In the genomic region with DNA sequence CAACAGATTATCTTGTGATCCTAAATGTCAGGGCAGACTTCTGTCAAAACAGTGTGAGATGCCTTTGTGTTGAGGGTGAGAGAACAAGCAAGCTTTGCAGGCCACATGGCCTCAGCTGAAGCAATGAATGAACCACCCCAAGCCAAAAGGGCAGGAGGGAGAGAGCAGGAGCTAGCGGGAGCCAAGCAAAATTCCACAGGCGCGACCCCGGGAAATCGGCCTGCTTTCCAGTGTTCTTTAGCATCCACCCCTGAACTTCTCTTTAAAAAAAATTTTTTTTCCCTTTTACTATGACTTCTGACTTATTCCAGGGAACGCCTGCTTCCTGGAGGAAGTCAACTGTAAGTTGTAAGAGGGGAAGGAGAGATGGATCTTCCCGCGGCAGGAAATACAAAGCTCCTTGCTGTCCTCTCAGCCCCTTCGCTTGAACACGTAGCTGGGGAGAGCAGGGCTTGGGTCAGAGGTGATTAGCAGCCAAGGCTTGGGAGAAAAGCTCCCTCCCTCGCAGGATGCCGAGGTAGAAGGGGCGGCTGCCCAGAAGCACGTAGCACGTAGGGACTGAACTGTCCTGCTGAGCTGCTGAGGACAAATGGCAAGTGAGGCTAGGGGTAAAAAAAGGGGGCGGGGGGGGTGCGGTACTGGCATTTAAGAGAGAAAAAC, we compare ENCODE assay signal across 9 mouse cellular contexts. TPM values are rescaled to one million over a fixed set of nuclear protein-coding genes. Genes with fewer than 3 reads are reported as not detected.
DNase-seq lines count a peak whose midpoint lies in the region; ATAC-seq and TF ChIP-seq lines count a peak whose summit lies in the region.
"Had no signal": no experiment of that assay in that cellular context is flagged by ENCODE, and none has a peak within 500 bp of the region (broad histone marks: within the 10 kb centered on the region; RNA-seq: fewer than 3 reads in every experiment).

No protein-coding gene starts in this region.

- H3K27me3 ChIP-seq in hindbrain, embryonic 11.5 days (ENCODE audit: control insufficient read depth, insufficient read depth, low read length), result no peaks in the 10 kb centered on the region
- H3K27me3 ChIP-seq in hindbrain, postnatal 0 days (ENCODE audit: insufficient read depth, low read length), result no peaks in the 10 kb centered on the region
- no peaks in the 10 kb centered on the region; the same call in 1 of the 2 replicates for H3K27me3 ChIP-seq in hindbrain, embryonic 16.5 days (replicated peaks; ENCODE audit: control insufficient read depth, insufficient read depth, low read length)
- H3K27me3 ChIP-seq in limb, embryonic 15.5 days, result no peaks in the 10 kb centered on the region

- no peaks in the 10 kb centered on the region for H3K4me1 ChIP-seq in hindbrain, embryonic 11.5 days (replicated peaks; ENCODE audit: control insufficient read depth, insufficient read depth, low read length)
- H3K4me1 ChIP-seq in hindbrain, postnatal 0 days (ENCODE audit: insufficient read depth, low read length), result no peaks in the 10 kb centered on the region
- H3K4me1 ChIP-seq in hindbrain, embryonic 16.5 days (ENCODE audit: control insufficient read depth, insufficient read depth, low read depth, low read length), result no peaks in the 10 kb centered on the region; the same call in 1 of the 2 replicates
- peaks cover 7% of the 10 kb centered on the region; the same call in 1 of the 2 replicates for H3K4me1 ChIP-seq in limb, embryonic 15.5 days

- no peak overlapping the region for H3K27ac ChIP-seq in hindbrain, embryonic 11.5 days (ENCODE audit: low read depth, low read length)
- no peak overlapping the region for H3K27ac ChIP-seq in hindbrain, postnatal 0 days
- H3K27ac ChIP-seq in hindbrain, embryonic 16.5 days (ENCODE audit: low read depth, low read length), result no peak overlapping the region
- no peak overlapping the region for H3K27ac ChIP-seq in limb, embryonic 15.5 days

- H3K9me3 ChIP-seq in hindbrain, embryonic 11.5 days (ENCODE audit: control insufficient read depth, low read length), result no peaks in the 10 kb centered on the region
- H3K9me3 ChIP-seq in hindbrain, postnatal 0 days (ENCODE audit: low read length), result no peaks in the 10 kb centered on the region
- no peaks in the 10 kb centered on the region for H3K9me3 ChIP-seq in hindbrain, embryonic 16.5 days (ENCODE audit: control insufficient read depth, low read length)
- no peaks in the 10 kb centered on the region for H3K9me3 ChIP-seq in limb, embryonic 15.5 days

- H3K36me3 ChIP-seq in hindbrain, embryonic 11.5 days (ENCODE audit: control insufficient read depth, insufficient read depth, low read length), result no peaks in the 10 kb centered on the region
- no peaks in the 10 kb centered on the region for H3K36me3 ChIP-seq in hindbrain, postnatal 0 days (ENCODE audit: insufficient read depth, low read length)
- H3K36me3 ChIP-seq in hindbrain, embryonic 16.5 days (ENCODE audit: control insufficient read depth, insufficient read depth, low read length), result no peaks in the 10 kb centered on the region
- no peaks in the 10 kb centered on the region for H3K36me3 ChIP-seq in limb, embryonic 15.5 days

- DNase-seq in hindbrain, embryonic 11.5 days (ENCODE audit: low spot score), result peak; percentile 39
- DNase-seq in hindbrain, postnatal 0 days (ENCODE audit: low spot score), result no peak
- DNase-seq in embryo, embryonic 11 days, result peak; percentile 59
- DNase-seq in thymus, postnatal 14 days, result no peak
- DNase-seq in gastrocnemius, postnatal 36 days, result no peak
- DNase-seq: gastrocnemius, postnatal 10 days; lung, postnatal 10 days had no signal

- intact Hi-C loops in gastrocnemius, postnatal 36 days (cut with DNase I), result loop anchor here (10.0 kb wide), 1 partner anchor 120 kb away; no protein-coding TSS in a partner anchor

- no peak overlapping the region for H3K9ac ChIP-seq in hindbrain, embryonic 11.5 days (ENCODE audit: low read depth, low read length)
- H3K9ac ChIP-seq in hindbrain, postnatal 0 days (replicated peaks; ENCODE audit: low read length), result no peak overlapping the region
- no peak overlapping the region for H3K9ac ChIP-seq in hindbrain, embryonic 16.5 days (ENCODE audit: low read depth, low read length)
- no peak overlapping the region for H3K9ac ChIP-seq in limb, embryonic 15.5 days

- H3K4me2 ChIP-seq in hindbrain, embryonic 11.5 days (replicated peaks; ENCODE audit: low read depth, low read length), result peak overlapping the region; percentile 7; the same call in 1 of the 2 replicates
- H3K4me2 ChIP-seq in hindbrain, postnatal 0 days (ENCODE audit: low read depth, low read length), result no peak overlapping the region
- H3K4me2 ChIP-seq in hindbrain, embryonic 16.5 days (ENCODE audit: low read length), result peak overlapping the region; percentile 32
- H3K4me2 ChIP-seq in limb, embryonic 15.5 days, result peak overlapping the region; percentile 20

- TF ChIP-seq CTCF in hindbrain, postnatal 0 days (IDR thresholded peaks at IDR 0.05; ENCODE audit: low read depth), result no peak

- WGBS in hindbrain, embryonic 11.5 days, result 7% methylated on average over 17 of the region's 17 CpGs
- 13% methylated on average over 17 of the region's 17 CpGs for WGBS in hindbrain, postnatal 0 days
- WGBS in hindbrain, embryonic 16.5 days, result 9% methylated on average over 17 of the region's 17 CpGs
- 8% methylated on average over 17 of the region's 17 CpGs for WGBS in limb, embryonic 15.5 days

- H3K4me3 ChIP-seq in hindbrain, embryonic 11.5 days (ENCODE audit: low read depth, low read length), result no peak overlapping the region
- H3K4me3 ChIP-seq in hindbrain, postnatal 0 days (ENCODE audit: low read length), result no peak overlapping the region
- H3K4me3 ChIP-seq in hindbrain, embryonic 16.5 days (ENCODE audit: low read length), result no peak overlapping the region
- no peak overlapping the region for H3K4me3 ChIP-seq in limb, embryonic 15.5 days

- ATAC-seq in hindbrain, embryonic 11.5 days (ENCODE audit: low FRiP score), result no peak
- no peak for ATAC-seq in hindbrain, postnatal 0 days
- no peak for ATAC-seq in hindbrain, embryonic 16.5 days
- ATAC-seq in limb, embryonic 15.5 days (ENCODE audit: insufficient number of reproducible peaks, low FRiP score, low TSS enrichment, low read depth), result no peak

RNA-seq across cellular contexts. Expression of a gene that starts 25.3 kb away (rescaled TPM):
- polyA plus RNA-seq in hindbrain, embryonic 11.5 days (2014; fragmentation: Nextera tagmentation; extraction: Ambion mirVana), result 542 and 546 TPM in 2 replicates
- total RNA-seq in hindbrain, postnatal 0 days (2014; rRNA removed), result 74.2 and 124 TPM in 2 replicates
- 526 and 544 TPM in 2 replicates for polyA plus RNA-seq in hindbrain, postnatal 0 days (2015; fragmentation: Nextera tagmentation; extraction: Ambion mirVana)
- 482 and 537 TPM in 2 replicates for polyA plus RNA-seq in hindbrain, embryonic 16.5 days (2015; fragmentation: Nextera tagmentation; extraction: Ambion mirVana)
- polyA plus RNA-seq in limb, embryonic 15.5 days (2015; fragmentation: Nextera tagmentation; extraction: Ambion mirVana), result 411 and 464 TPM in 2 replicates
- total RNA-seq in gastrocnemius, postnatal 36 days (2021), result 100 to 1,000 TPM; 130 to 131 TPM

RNA-seq across cellular contexts. Expression of a gene that starts 59.6 kb away (rescaled TPM):
- polyA plus RNA-seq in hindbrain, embryonic 11.5 days (2014; fragmentation: Nextera tagmentation; extraction: Ambion mirVana), result 3.9 and 4.1 TPM in 2 replicates
- 6.2 and 6.5 TPM in 2 replicates for total RNA-seq in hindbrain, postnatal 0 days (2014; rRNA removed)
- polyA plus RNA-seq in hindbrain, postnatal 0 days (2015; fragmentation: Nextera tagmentation; extraction: Ambion mirVana), result 6.1 and 6.4 TPM in 2 replicates
- polyA plus RNA-seq in hindbrain, embryonic 16.5 days (2015; fragmentation: Nextera tagmentation; extraction: Ambion mirVana), result 5.4 and 6.3 TPM in 2 replicates
- 2.9 and 3.5 TPM in 2 replicates for polyA plus RNA-seq in limb, embryonic 15.5 days (2015; fragmentation: Nextera tagmentation; extraction: Ambion mirVana)
- 1 to 10 TPM; 9.4 to 9.9 TPM for total RNA-seq in gastrocnemius, postnatal 36 days (2021)

Comparison
In these comparisons a context has a peak if more than half of its experiments do, and no peak if none do; other contexts are left out.
1. DNase-seq: peak in hindbrain, embryonic 11.5 days (single experiment) and embryo, embryonic 11 days (single experiment); none in hindbrain, postnatal 0 days (single experiment), thymus, postnatal 14 days (single experiment) and gastrocnemius, postnatal 36 days (0 of 2).